In the genomic region with DNA sequence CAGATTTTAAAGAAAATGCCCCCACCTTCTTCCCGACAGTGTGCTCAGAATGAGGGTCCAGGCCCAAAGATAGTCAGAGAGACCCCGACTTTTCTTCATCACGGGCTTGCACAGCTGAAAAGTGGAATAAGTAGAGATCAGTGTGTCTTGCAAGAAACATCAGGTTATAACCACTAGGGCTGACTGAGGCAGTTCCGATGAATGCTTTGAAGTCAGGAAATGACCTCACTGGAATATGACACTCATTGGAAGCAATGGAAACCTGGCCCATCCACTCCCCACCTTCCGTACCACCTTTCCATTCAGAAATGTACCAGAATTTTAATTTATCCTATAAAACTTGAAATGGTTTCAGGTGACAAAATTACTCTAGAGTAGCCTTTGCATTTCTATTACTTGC, we compare ENCODE assay signal across 22 mouse cellular contexts. TPM values are rescaled to one million over a fixed set of nuclear protein-coding genes. Genes with fewer than 3 reads are reported as not detected.
DNase-seq lines count a peak whose midpoint lies in the region; ATAC-seq and TF ChIP-seq lines count a peak whose summit lies in the region.
"Had no signal": no experiment of that assay in that cellular context is flagged by ENCODE, and none has a peak within 500 bp of the region (broad histone marks: within the 10 kb centered on the region; RNA-seq: fewer than 3 reads in every experiment).

No protein-coding gene starts in this region.

- 72% methylated on average over 5 of the region's 5 CpGs for WGBS in embryonic facial prominence, embryonic 11.5 days
- WGBS in embryonic facial prominence, embryonic 10.5 days: 75% methylated on average over 5 of the region's 5 CpGs
- 81% methylated on average over 5 of the region's 5 CpGs for WGBS in hindbrain, postnatal 0 days

- peak; percentile 52 for TF ChIP-seq CTCF in layer of hippocampus, adult 2 months (conservative IDR thresholded peaks at IDR 0.05)
- TF ChIP-seq CTCF in cortical plate, adult 2 months (IDR thresholded peaks at IDR 0.05; ENCODE audit: extremely low read depth, insufficient read depth, low read length): no peak
- 0 out of 2 replicates have a peak, but pooled peaks have one; percentile 16 for TF ChIP-seq CTCF in hindbrain, postnatal 0 days (IDR thresholded peaks at IDR 0.05; ENCODE audit: low read depth)

- no peak for TF ChIP-seq POLR2A in cortical plate, adult 2 months (IDR thresholded peaks at IDR 0.05; ENCODE audit: extremely low read depth, insufficient read depth, low read length)

- no peak overlapping the region for H3K4me2 ChIP-seq in embryonic facial prominence, embryonic 11.5 days (ENCODE audit: low read depth, low read length)
- peak overlapping the region; percentile 77 for H3K4me2 ChIP-seq in hindbrain, postnatal 0 days (ENCODE audit: low read depth, low read length)
- H3K4me2 ChIP-seq: heart, embryonic 15.5 days; limb, embryonic 13.5 days; liver, embryonic 12.5 days had no signal

- H3K27me3 ChIP-seq in embryonic facial prominence, embryonic 11.5 days (ENCODE audit: control insufficient read depth, insufficient read depth, low read length): no peaks in the 10 kb centered on the region
- peaks cover 43% of the 10 kb centered on the region for H3K27me3 ChIP-seq in embryonic facial prominence, embryonic 10.5 days (replicated peaks; ENCODE audit: low read depth, poor library complexity, severe bottlenecking)
- H3K27me3 ChIP-seq in hindbrain, postnatal 0 days (ENCODE audit: insufficient read depth, low read length): no peaks in the 10 kb centered on the region

- no peaks in the 10 kb centered on the region for H3K9me3 ChIP-seq in embryonic facial prominence, embryonic 11.5 days (replicated peaks; ENCODE audit: control insufficient read depth, low read length)
- H3K9me3 ChIP-seq in embryonic facial prominence, embryonic 10.5 days: no peaks in the 10 kb centered on the region
- H3K9me3 ChIP-seq in hindbrain, postnatal 0 days (ENCODE audit: low read length): no peaks in the 10 kb centered on the region
- H3K9me3 ChIP-seq: heart, embryonic 15.5 days; limb, embryonic 13.5 days; liver, embryonic 12.5 days had no signal

- DNase-seq in embryonic facial prominence, embryonic 11.5 days (ENCODE audit: low spot score): peak; percentile 13
- DNase-seq in embryonic facial prominence, embryonic 10.5 days (ENCODE audit: low spot score): no peak
- DNase-seq in layer of hippocampus, adult 2 months (ENCODE audit: low spot score in 2 of 2): no peak
- DNase-seq in layer of hippocampus, postnatal 25 days (ENCODE audit: extremely low spot score in 1 of 2, low spot score in 1 of 2): no peak
- DNase-seq in hindbrain, postnatal 0 days (ENCODE audit: low spot score): no peak
- no peak for DNase-seq in lung, adult 18-20 months
- DNase-seq: adrenal gland, adult 2 months; gastrocnemius, postnatal 36 days; heart, postnatal 36 days; kidney, adult 2 months; kidney, postnatal 10 days; layer of hippocampus, postnatal 36 days; lung, adult 2 months; lung, postnatal 14 days; spleen, adult 18-20 months had no signal

- no peak overlapping the region for H3K27ac ChIP-seq in embryonic facial prominence, embryonic 11.5 days (replicated peaks; ENCODE audit: low read depth, low read length)
- H3K27ac ChIP-seq in embryonic facial prominence, embryonic 10.5 days (replicated peaks): no peak overlapping the region
- peak overlapping the region; percentile 74 for H3K27ac ChIP-seq in layer of hippocampus, adult 2 months
- no peak overlapping the region for H3K27ac ChIP-seq in cortical plate, adult 2 months (ENCODE audit: insufficient read depth, low read length)
- no peak overlapping the region for H3K27ac ChIP-seq in hindbrain, postnatal 0 days
- H3K27ac ChIP-seq: heart, embryonic 15.5 days; limb, embryonic 13.5 days; liver, embryonic 12.5 days had no signal

- H3K36me3 ChIP-seq in embryonic facial prominence, embryonic 11.5 days (replicated peaks; ENCODE audit: control insufficient read depth, insufficient read depth, low read depth, low read length): no peaks in the 10 kb centered on the region
- H3K36me3 ChIP-seq in embryonic facial prominence, embryonic 10.5 days (replicated peaks): no peaks in the 10 kb centered on the region
- no peaks in the 10 kb centered on the region for H3K36me3 ChIP-seq in hindbrain, postnatal 0 days (ENCODE audit: insufficient read depth, low read length)
- H3K36me3 ChIP-seq: heart, embryonic 15.5 days; limb, embryonic 13.5 days; liver, embryonic 12.5 days had no signal

- no peaks in the 10 kb centered on the region for H3K4me1 ChIP-seq in embryonic facial prominence, embryonic 11.5 days (ENCODE audit: control insufficient read depth, insufficient read depth, low read length)
- H3K4me1 ChIP-seq in embryonic facial prominence, embryonic 10.5 days: 0 out of 2 replicates have a peak, but pooled peaks cover 8% of the 10 kb centered on the region
- H3K4me1 ChIP-seq in cortical plate, adult 2 months (ENCODE audit: control insufficient read depth, insufficient read depth, low read length): no peaks in the 10 kb centered on the region
- no peaks in the 10 kb centered on the region for H3K4me1 ChIP-seq in hindbrain, postnatal 0 days (ENCODE audit: insufficient read depth, low read length)
- H3K4me1 ChIP-seq: liver, embryonic 12.5 days had no signal

- ATAC-seq in embryonic facial prominence, embryonic 11.5 days (replicated peaks; ENCODE audit: insufficient number of reproducible peaks, low FRiP score, low TSS enrichment, low read depth): no peak
- no peak for ATAC-seq in hindbrain, postnatal 0 days
- ATAC-seq: liver, embryonic 12.5 days had no signal

- H3K9ac ChIP-seq in embryonic facial prominence, embryonic 11.5 days (replicated peaks; ENCODE audit: low read length): no peak overlapping the region
- no peak overlapping the region for H3K9ac ChIP-seq in hindbrain, postnatal 0 days (replicated peaks; ENCODE audit: low read length)
- H3K9ac ChIP-seq: heart, embryonic 15.5 days; limb, embryonic 13.5 days; liver, embryonic 12.5 days had no signal

- no peak overlapping the region for H3K4me3 ChIP-seq in embryonic facial prominence, embryonic 11.5 days (ENCODE audit: low read depth, low read length)
- no peak overlapping the region for H3K4me3 ChIP-seq in embryonic facial prominence, embryonic 10.5 days
- H3K4me3 ChIP-seq in layer of hippocampus, adult 2 months: peak overlapping the region; percentile 48
- peak overlapping the region; percentile 64; the same call in 1 of the 2 replicates for H3K4me3 ChIP-seq in cortical plate, adult 2 months (ENCODE audit: insufficient read depth, low read length)
- no peak overlapping the region for H3K4me3 ChIP-seq in hindbrain, postnatal 0 days (ENCODE audit: low read length)
- H3K4me3 ChIP-seq: heart, embryonic 15.5 days; limb, embryonic 13.5 days; liver, embryonic 12.5 days had no signal

RNA-seq across cellular contexts. Expression of a gene that starts 3.2 kb away (rescaled TPM):
- 3.5 TPM in 2 replicates for polyA plus RNA-seq in embryonic facial prominence, embryonic 11.5 days (2014; fragmentation: Nextera tagmentation; extraction: Ambion mirVana)
- polyA plus RNA-seq in embryonic facial prominence, embryonic 10.5 days (2016; fragmentation: Nextera tagmentation; extraction: Ambion mirVana): 0.43 and 1.0 TPM in 2 replicates
- 100 to 1,000 TPM; 406 to 411 TPM for total RNA-seq in layer of hippocampus, adult 2 months (2021)
- total RNA-seq in layer of hippocampus, postnatal 25 days (2021): 100 to 1,000 TPM; 403 to 405 TPM
- polyA plus RNA-seq in cortical plate, adult 2 months (2012; rRNA removed): 201 and 202 TPM in 2 replicates
- total RNA-seq in hindbrain, postnatal 0 days (2014; rRNA removed): 23.9 and 31.3 TPM in 2 replicates
- 25.8 and 27.9 TPM in 2 replicates for polyA plus RNA-seq in hindbrain, postnatal 0 days (2015; fragmentation: Nextera tagmentation; extraction: Ambion mirVana)
- total RNA-seq: megakaryocyte progenitor cell, adult 5-6 weeks; MEL had no signal
- polyA plus RNA-seq: adrenal gland, adult 2 months; thymus, postnatal 0 days had no signal

Comparison
In these comparisons a context has a peak if more than half of its experiments do, and no peak if none do; other contexts are left out.
1. H3K4me3 ChIP-seq: peak in layer of hippocampus, adult 2 months (single experiment) and cortical plate, adult 2 months (single experiment); none in embryonic facial prominence, embryonic 11.5 days (single experiment), embryonic facial prominence, embryonic 10.5 days (single experiment) and hindbrain, postnatal 0 days (single experiment).